ENCODE assay signal across 21 mouse cellular contexts in genomic region chr4:95575411-95575911, GRCm38 (mm10). TPM values are rescaled to one million over a fixed set of nuclear protein-coding genes. Genes with fewer than 3 reads are reported as not detected.
DNase-seq lines count a peak whose midpoint lies in the region; ATAC-seq and TF ChIP-seq lines count a peak whose summit lies in the region.
"Had no signal": no experiment of that assay in that cellular context is flagged by ENCODE, and none has a peak within 500 bp of the region (broad histone marks: within the 10 kb centered on the region; RNA-seq: fewer than 3 reads in every experiment).

No protein-coding gene starts in this region.

- DNase-seq in adrenal gland, adult 2 months = peak; percentile 27
- no peak for DNase-seq in adrenal gland, postnatal 4 days (ENCODE audit: low spot score in 2 of 2)
- DNase-seq in frontal cortex, postnatal 25 days (ENCODE audit: low spot score in 2 of 2) = no peak
- DNase-seq in adrenal gland, postnatal 14 days = peak; percentile 22
- DNase-seq in left cerebral cortex, postnatal 25 days (ENCODE audit: low spot score in 2 of 2) = no peak
- DNase-seq in heart, postnatal 4 days = no peak
- DNase-seq: cerebellum, adult 11-12 months; cerebellum, adult 9-10 months; cerebellum, postnatal 25 days; forebrain, postnatal 0 days; gastrocnemius, postnatal 36 days; heart, adult 11 months; heart, postnatal 10 days; kidney, adult 2 months had no signal

- H3K4me3 ChIP-seq in myocyte = no peak overlapping the region
- H3K4me3 ChIP-seq: embryonic facial prominence, embryonic 13.5 days; hindbrain, embryonic 15.5 days; kidney, embryonic 15.5 days had no signal

- ATAC-seq in frontal cortex, adult (ENCODE audit: low TSS enrichment) = peak; percentile 50; the same call in 1 of the 2 replicates
- ATAC-seq: forebrain, postnatal 0 days; intestine, embryonic 16.5 days had no signal

- TF ChIP-seq POLR2A in myocyte (IDR thresholded peaks at IDR 0.05; ENCODE audit: insufficient read length, low read depth) = no peak

- H3K36me3 ChIP-seq in myocyte (ENCODE audit: control insufficient read depth, insufficient read depth) = no peaks in the 10 kb centered on the region
- H3K36me3 ChIP-seq: embryonic facial prominence, embryonic 13.5 days; hindbrain, embryonic 15.5 days; kidney, embryonic 15.5 days had no signal

- H3ac ChIP-seq in myocyte (ENCODE audit: control insufficient read depth, insufficient read length) = no peak overlapping the region

- H3K79me2 ChIP-seq in myocyte (ENCODE audit: control insufficient read depth, insufficient read depth) = no peaks in the 10 kb centered on the region

- H3K4me2 ChIP-seq in myocyte (ENCODE audit: low read depth) = no peak overlapping the region
- H3K4me2 ChIP-seq: embryonic facial prominence, embryonic 13.5 days; hindbrain, embryonic 15.5 days; kidney, embryonic 15.5 days had no signal

- intact Hi-C loops in left cerebral cortex, postnatal 25 days (cut with DNase I) = no loop called here

- no peaks in the 10 kb centered on the region for H3K27me3 ChIP-seq in myocyte (ENCODE audit: control insufficient read depth, insufficient read depth, insufficient read length)
- H3K27me3 ChIP-seq: CH12.LX; embryonic facial prominence, embryonic 13.5 days; hindbrain, embryonic 15.5 days; kidney, embryonic 15.5 days had no signal

TF ChIP-seq in myocyte, 11 proteins besides CTCF, POLR2A, EP300 and RAD21:
- TF ChIP-seq MYOD1 (IDR thresholded peaks at IDR 0.05; ENCODE audit: control insufficient read depth in 1 of 3, insufficient read length in 2 of 3, low read depth in 2 of 3) (peak in 2 of 3 experiments; percentile 34 to 53), USF1 (IDR thresholded peaks at IDR 0.05; ENCODE audit: low read depth) (no peak)

RNA-seq across cellular contexts. Expression of gene Fggy, which starts 18.2 kb away (rescaled TPM):
- total RNA-seq in adrenal gland, adult 2 months (2021) = 10 to 100 TPM; 41.2 to 57.6 TPM
- polyA plus RNA-seq in adrenal gland, adult 2 months (2012; rRNA removed) = 29.0 and 30.9 TPM in 2 replicates
- total RNA-seq in adrenal gland, postnatal 4 days (2021) = 10 to 100 TPM; 48.2 to 60.9 TPM
- total RNA-seq in adrenal gland, postnatal 14 days (2021) = 29.3 and 55.3 TPM in 2 replicates
- 12.7 TPM for polyA plus RNA-seq in myocyte (2012; fragmentation: generic; extraction: Trizol)
- 10 to 100 TPM; 14.9 to 16.2 TPM for total RNA-seq in left cerebral cortex, postnatal 25 days (2021)
- total RNA-seq in heart, postnatal 4 days (2021) = 1 to 10 TPM; 7.5 to 8.3 TPM

Comparison
In these comparisons a context has a peak if more than half of its experiments do, and no peak if none do; other contexts are left out.
1. DNase-seq: peak in adrenal gland, adult 2 months (single experiment) and adrenal gland, postnatal 14 days (single experiment); none in adrenal gland, postnatal 4 days (0 of 2), frontal cortex, postnatal 25 days (0 of 2), left cerebral cortex, postnatal 25 days (0 of 2) and heart, postnatal 4 days (single experiment).